Mouse (Mus musculus) thymus, adult 2 months (tissue): ENCODE measurements around the gene Gm45713.

Source experiments
- CTCF ChIP-seq: fragments of 200-500 bp; IDR thresholded peaks from 2 replicates; pipeline ENCODE4 v1.5.1; 2012; ENCODE audit warnings: mild to moderate bottlenecking, control low read depth, low read length, moderate library complexity, borderline replicate concordance; ENCODE audit not compliant: control insufficient read depth, poor library complexity, insufficient read depth; ENCODE audit errors: extremely low read depth
- POLR2A ChIP-seq: fragments of 200-500 bp; IDR thresholded peaks from 2 replicates; pipeline ENCODE4 v1.6.1; 2012; ENCODE audit warnings: mild to moderate bottlenecking, low read length, control low read depth, moderate library complexity; ENCODE audit not compliant: control insufficient read depth, poor library complexity, insufficient read depth; ENCODE audit errors: extremely low read depth

- TF ChIP-seq CTCF (no peak), POLR2A (no peak)
Observed at GRCm38 (mm10) chr7:45163735-45164490, 27.9 kb upstream of the Gm45713 start, which contains the start of gene Slc17a7.
